Comparison of ENCODE assay signal across 8 mouse cellular contexts in genomic region chr11:3914109-3914840, GRCm38 (mm10). TPM values are rescaled to one million over a fixed set of nuclear protein-coding genes. Genes with fewer than 3 reads are reported as not detected.
DNase-seq lines count a peak whose midpoint lies in the region; ATAC-seq and TF ChIP-seq lines count a peak whose summit lies in the region.

Gene Slc35e4 (minus strand): TSS chr11:3914664.

- H3K9ac ChIP-seq in kidney, embryonic 14.5 days (ENCODE audit: low read depth, low read length), result peak within 1 kb of the TSS; percentile 58

- DNase-seq in A20 (ENCODE audit: low read depth, low spot score), result peak; percentile 61
- peak; percentile 93 for DNase-seq in heart, embryonic 10.5 days (ENCODE audit: low spot score)
- DNase-seq in liver, result peak; percentile 80
- peak; percentile 73 for DNase-seq in monocyte, adult 2 months (ENCODE audit: low read depth in 1 of 2, low spot score in 2 of 2)
- DNase-seq in spleen, postnatal 14 days (ENCODE audit: low spot score in 2 of 2), result peak; percentile 44 to 74

- H3K27ac ChIP-seq in bone marrow, adult 2 months (ENCODE audit: control insufficient read depth, insufficient read depth, low read depth, low read length, poor library complexity), result peak within 1 kb of the TSS; percentile 71
- peak within 1 kb of the TSS; percentile 96 for H3K27ac ChIP-seq in embryonic fibroblast, embryonic 13.5 days (ENCODE audit: insufficient read depth, low read length)
- peak within 1 kb of the TSS; percentile 83 for H3K27ac ChIP-seq in heart, embryonic 10.5 days
- no peak within 1 kb of the TSS; the same call in 1 of the 2 replicates for H3K27ac ChIP-seq in kidney, embryonic 14.5 days (ENCODE audit: low read depth, low read length)

- TF ChIP-seq POLR2A in bone marrow, adult 2 months (IDR thresholded peaks at IDR 0.05; ENCODE audit: borderline replicate concordance, control insufficient read depth, low read depth, low read length), result peak; percentile 17; the same call in 1 of the 2 replicates
- TF ChIP-seq POLR2A in embryonic fibroblast, embryonic 13.5 days (IDR thresholded peaks at IDR 0.05; ENCODE audit: low read depth, low read length), result peak; percentile 29; the same call in 1 of the 2 replicates

- ATAC-seq in kidney, embryonic 14.5 days (ENCODE audit: low FRiP score, low TSS enrichment), result peak; percentile 61

- peak; percentile 91 for TF ChIP-seq CTCF in bone marrow, adult 2 months (IDR thresholded peaks at IDR 0.05; ENCODE audit: control insufficient read depth, insufficient read depth, low read length)
- TF ChIP-seq CTCF in embryonic fibroblast, embryonic 13.5 days (IDR thresholded peaks at IDR 0.05; ENCODE audit: borderline replicate concordance, insufficient read depth, low read length), result peak; percentile 87

- peaks cover 17% of the 10 kb centered on the region for H3K27me3 ChIP-seq in heart, embryonic 10.5 days (ENCODE audit: insufficient read depth, poor library complexity, severe bottlenecking)
- H3K27me3 ChIP-seq in kidney, embryonic 14.5 days (ENCODE audit: control insufficient read depth, insufficient read depth, low read length), result peaks cover 5% of the 10 kb centered on the region

- peak within 1 kb of the TSS; percentile 96 for H3K4me2 ChIP-seq in kidney, embryonic 14.5 days (replicated peaks; ENCODE audit: low read depth, low read length)

- peaks cover 11% of the 10 kb centered on the region for H3K36me3 ChIP-seq in heart, embryonic 10.5 days
- no peaks in the 10 kb centered on the region for H3K36me3 ChIP-seq in kidney, embryonic 14.5 days (ENCODE audit: control insufficient read depth, insufficient read depth, low read length)

- no peaks in the 10 kb centered on the region for H3K9me3 ChIP-seq in heart, embryonic 10.5 days
- no peaks in the 10 kb centered on the region for H3K9me3 ChIP-seq in kidney, embryonic 14.5 days (ENCODE audit: control insufficient read depth, low read length)

- WGBS in bone marrow, adult 2 months, result under 1% methylated on average over 28 of the region's 28 CpGs
- WGBS in heart, embryonic 10.5 days, result under 1% methylated on average over 28 of the region's 28 CpGs
- whole genome bisulfite sequencing in kidney, embryonic 14.5 days, result under 1% methylated on average over 28 of the region's 28 CpGs

- no peaks in the 10 kb centered on the region for H3K4me1 ChIP-seq in bone marrow, adult 2 months (ENCODE audit: control insufficient read depth, insufficient read depth, low read length)
- H3K4me1 ChIP-seq in embryonic fibroblast, embryonic 13.5 days (ENCODE audit: control insufficient read depth, insufficient read depth, low read length), result 0 out of 2 replicates have a peak, but pooled peaks cover 8% of the 10 kb centered on the region
- H3K4me1 ChIP-seq in heart, embryonic 10.5 days, result peaks cover 47% of the 10 kb centered on the region
- H3K4me1 ChIP-seq in kidney, embryonic 14.5 days (ENCODE audit: control insufficient read depth, insufficient read depth, low read length), result peaks cover 18% of the 10 kb centered on the region

- H3K4me3 ChIP-seq in bone marrow, adult 2 months (replicated peaks; ENCODE audit: control insufficient read depth, low read depth, low read length), result peak within 1 kb of the TSS; percentile 70
- peak within 1 kb of the TSS; percentile 65 for H3K4me3 ChIP-seq in embryonic fibroblast, embryonic 13.5 days (ENCODE audit: insufficient read depth, low read length)
- peak within 1 kb of the TSS; percentile 73 for H3K4me3 ChIP-seq in heart, embryonic 10.5 days
- H3K4me3 ChIP-seq in kidney, embryonic 14.5 days (ENCODE audit: low read length), result peak within 1 kb of the TSS; percentile 59

RNA-seq across cellular contexts. Expression of gene Slc35e4, which starts in this region (rescaled TPM):
- polyA plus RNA-seq in bone marrow, adult 2 months (2011; ENCODE audit: insufficient read depth, insufficient read length, low replicate concordance, missing spikeins), result 1.3 TPM in 1 of 2 replicates, not detected in the other
- 12.0 and 13.1 TPM in 2 replicates for polyA plus RNA-seq in embryonic fibroblast, embryonic 13.5 days (2011; ENCODE audit: insufficient read length, low read depth, missing spikeins)
- 4.4 and 6.2 TPM in 2 replicates for polyA plus RNA-seq in heart, embryonic 10.5 days (2016; fragmentation: Nextera tagmentation; extraction: Ambion mirVana)
- 3.0 and 3.8 TPM in 2 replicates for polyA plus RNA-seq in kidney, embryonic 14.5 days (2014; fragmentation: Nextera tagmentation; extraction: Ambion mirVana)
